Mouse (Mus musculus): ENCODE measurements at regions not wholly inside any gene's neighbourhood (a gene's known extent, or its start where the extent isn't known, plus 50 kb on each side); places are given as distances from the start of the nearest gene placed in this dataset.

DNA sequence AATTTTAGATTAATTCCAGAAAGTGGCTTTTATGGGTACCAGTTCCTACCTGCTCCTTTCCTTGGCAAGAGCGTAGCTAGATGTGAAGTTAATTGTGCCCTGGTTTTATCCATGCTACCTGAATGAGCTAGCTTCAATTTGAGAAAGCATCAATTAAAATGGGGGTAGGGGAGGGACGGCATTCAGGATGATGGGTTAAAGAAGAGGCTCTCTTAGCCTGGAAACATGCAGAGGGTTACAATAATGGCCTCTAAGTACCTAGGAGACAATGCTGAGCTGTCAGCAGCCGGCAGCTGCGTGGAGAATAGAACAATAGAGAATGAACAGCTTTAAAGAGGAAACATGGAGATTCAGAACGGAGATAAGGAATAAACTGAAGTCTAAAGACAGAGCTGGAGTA lies 375.0 kb downstream of the Atp23 start:
- TF ChIP-seq CTCF (IDR thresholded peaks at IDR 0.05; ENCODE audit: extremely low read depth, insufficient read depth, low read length) (no peak), POLR2A (IDR thresholded peaks at IDR 0.05; ENCODE audit: extremely low read depth, insufficient read depth, low read length) (no peak)
